Mouse (Mus musculus) brain, embryonic 14.5 days (tissue): ENCODE measurements around the gene Mysm1.

Experiments used
- CTCF ChIP-seq: fragments of 200-500 bp; IDR thresholded peaks from 2 replicates; pipeline ENCODE4 v1.5.1; 2012; ENCODE audit warnings: inconsistent platforms, mild to moderate bottlenecking, moderate library complexity, borderline replicate concordance; ENCODE audit not compliant: insufficient read depth, insufficient read length; ENCODE audit errors: extremely low read depth
- POLR2A ChIP-seq: fragments of 200-500 bp; IDR thresholded peaks from 2 replicates; pipeline ENCODE4 v1.6.1; 2012; ENCODE audit warnings: mild to moderate bottlenecking, inconsistent platforms, borderline replicate concordance; ENCODE audit not compliant: poor library complexity, insufficient read depth, insufficient read length, severe bottlenecking; ENCODE audit errors: extremely low read depth

DNA sequence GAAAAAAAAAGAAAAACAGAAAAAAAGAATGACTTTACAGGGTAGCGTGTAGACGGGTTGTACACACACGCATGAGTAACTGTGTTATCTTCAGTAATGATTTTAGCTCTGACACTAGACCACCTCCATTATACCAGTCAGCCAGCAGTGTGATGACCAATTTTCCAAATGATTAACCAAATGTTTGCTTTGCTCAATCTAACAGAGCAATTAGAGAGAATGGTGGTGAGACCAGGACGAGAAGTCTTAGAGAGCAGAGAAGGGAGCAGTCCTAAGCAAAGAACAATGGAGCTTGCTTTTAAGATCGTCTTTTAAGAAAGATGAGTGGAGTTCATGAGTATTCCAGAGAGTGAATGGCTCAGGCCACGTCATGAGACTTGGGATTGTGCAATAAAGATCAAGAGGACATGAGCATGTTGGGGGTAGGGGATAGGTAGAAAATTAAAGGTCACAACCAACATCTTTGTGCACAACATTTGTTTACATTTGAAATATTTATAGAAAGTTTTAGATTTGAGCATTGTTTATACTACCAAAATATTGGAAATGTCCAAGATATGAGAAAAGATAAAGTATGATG, 26.4 kb upstream of the Mysm1 start:
- TF ChIP-seq POLR2A = no peak
- no peak for TF ChIP-seq CTCF
